Mouse (Mus musculus): ENCODE data around the gene Trp53tg5.

GRCm38 (mm10) chr2:164443460-164444000 lies 30.0 kb downstream of the Trp53tg5 start, which contains the start of gene Sdc4:
- TF ChIP-seq CTCF (IDR thresholded peaks at IDR 0.05; ENCODE audit: extremely low read depth, insufficient read depth, insufficient read length, insufficient replicate concordance): no peak
- no peak for TF ChIP-seq POLR2A (IDR thresholded peaks at IDR 0.05; ENCODE audit: low read depth, low read length)

Data from spleen, adult 2 months (tissue).